In the genomic region with DNA sequence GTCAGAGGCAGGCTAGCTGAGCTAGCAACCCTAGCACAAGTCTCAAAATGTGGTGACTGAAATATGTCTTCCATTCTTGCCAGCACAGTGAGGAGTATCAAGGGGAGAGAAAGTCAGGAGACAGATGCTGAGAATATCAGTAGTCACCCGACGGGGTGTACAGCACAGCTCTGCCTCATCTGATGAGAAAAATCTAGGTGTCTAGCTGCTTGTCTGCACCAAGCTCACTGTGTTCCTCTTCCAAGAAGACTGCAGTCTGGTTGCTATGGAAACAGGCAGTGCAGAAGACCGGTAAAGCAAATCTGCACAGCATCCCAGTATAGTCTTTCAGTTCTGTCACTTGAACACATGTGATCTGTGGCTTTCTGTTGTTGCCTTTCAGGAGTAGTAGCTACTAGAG, we compare ENCODE assay signal across 11 mouse cellular contexts.
DNase-seq lines count a peak whose midpoint lies in the region; ATAC-seq and TF ChIP-seq lines count a peak whose summit lies in the region.
"Had no signal": no experiment of that assay in that cellular context is flagged by ENCODE, and none has a peak within 500 bp of the region (broad histone marks: within the 10 kb centered on the region; RNA-seq: fewer than 3 reads in every experiment).

No protein-coding gene starts in this region.

- no peak for TF ChIP-seq POLR2A in cortical plate, adult 2 months (IDR thresholded peaks at IDR 0.05; ENCODE audit: extremely low read depth, insufficient read depth, low read length)
- no peak for TF ChIP-seq POLR2A in olfactory bulb, adult 2 months (IDR thresholded peaks at IDR 0.05; ENCODE audit: insufficient read depth, low read depth, low read length)

- no peak overlapping the region for H3K27ac ChIP-seq in kidney, postnatal 0 days
- H3K27ac ChIP-seq in cortical plate, adult 2 months (ENCODE audit: insufficient read depth, low read length): 0 out of 2 replicates have a peak overlapping the region, but pooled peaks have one; percentile 51
- peak overlapping the region; percentile 67 for H3K27ac ChIP-seq in hindbrain, postnatal 0 days
- peak overlapping the region; percentile 64 for H3K27ac ChIP-seq in olfactory bulb, adult 2 months (ENCODE audit: insufficient read depth, low read depth, low read length)
- H3K27ac ChIP-seq: embryonic facial prominence, embryonic 12.5 days; limb, embryonic 10.5 days had no signal

- H3K4me2 ChIP-seq in kidney, postnatal 0 days (ENCODE audit: low read length): no peak overlapping the region
- H3K4me2 ChIP-seq in hindbrain, postnatal 0 days (ENCODE audit: low read depth, low read length): no peak overlapping the region
- H3K4me2 ChIP-seq: embryonic facial prominence, embryonic 12.5 days had no signal

- no peaks in the 10 kb centered on the region for H3K4me1 ChIP-seq in kidney, postnatal 0 days (replicated peaks; ENCODE audit: insufficient read depth, low read length)
- H3K4me1 ChIP-seq in cortical plate, adult 2 months (ENCODE audit: control insufficient read depth, insufficient read depth, low read length): peaks cover 10% of the 10 kb centered on the region
- peaks cover 19% of the 10 kb centered on the region for H3K4me1 ChIP-seq in hindbrain, postnatal 0 days (ENCODE audit: insufficient read depth, low read length)
- peaks cover 2% of the 10 kb centered on the region for H3K4me1 ChIP-seq in olfactory bulb, adult 2 months (ENCODE audit: control insufficient read depth, insufficient read depth, low read length)
- H3K4me1 ChIP-seq: embryonic facial prominence, embryonic 12.5 days had no signal

- H3K9me3 ChIP-seq in kidney, postnatal 0 days (replicated peaks; ENCODE audit: low read length): no peaks in the 10 kb centered on the region
- H3K9me3 ChIP-seq in hindbrain, postnatal 0 days (ENCODE audit: low read length): no peaks in the 10 kb centered on the region
- H3K9me3 ChIP-seq: embryonic facial prominence, embryonic 12.5 days; limb, embryonic 10.5 days had no signal

- H3K9ac ChIP-seq in kidney, postnatal 0 days (ENCODE audit: low read depth, low read length): no peak overlapping the region
- H3K9ac ChIP-seq in hindbrain, postnatal 0 days (replicated peaks; ENCODE audit: low read length): no peak overlapping the region
- H3K9ac ChIP-seq: embryonic facial prominence, embryonic 12.5 days had no signal

- 0 out of 2 replicates have a peak, but pooled peaks cover 2% of the 10 kb centered on the region for H3K27me3 ChIP-seq in kidney, postnatal 0 days (ENCODE audit: insufficient read depth, low read length)
- H3K27me3 ChIP-seq in hindbrain, postnatal 0 days (ENCODE audit: insufficient read depth, low read length): no peaks in the 10 kb centered on the region
- H3K27me3 ChIP-seq: embryonic facial prominence, embryonic 12.5 days had no signal

- no peaks in the 10 kb centered on the region for H3K36me3 ChIP-seq in kidney, postnatal 0 days (ENCODE audit: insufficient read depth, low read length)
- no peaks in the 10 kb centered on the region; the same call in 1 of the 2 replicates for H3K36me3 ChIP-seq in hindbrain, postnatal 0 days (ENCODE audit: insufficient read depth, low read length)
- H3K36me3 ChIP-seq: embryonic facial prominence, embryonic 12.5 days; limb, embryonic 10.5 days had no signal

- TF ChIP-seq CTCF in kidney, postnatal 0 days (IDR thresholded peaks at IDR 0.05; ENCODE audit: low read depth): no peak
- TF ChIP-seq CTCF in cortical plate, adult 2 months (IDR thresholded peaks at IDR 0.05; ENCODE audit: extremely low read depth, insufficient read depth, low read length): no peak
- TF ChIP-seq CTCF in hindbrain, postnatal 0 days (IDR thresholded peaks at IDR 0.05; ENCODE audit: low read depth): no peak
- no peak for TF ChIP-seq CTCF in olfactory bulb, adult 2 months (IDR thresholded peaks at IDR 0.05; ENCODE audit: insufficient read depth, low read depth, low read length)

- DNase-seq in kidney, postnatal 0 days (ENCODE audit: low spot score): peak; percentile 5
- DNase-seq in kidney, postnatal 14 days: no peak
- peak; percentile 85 for DNase-seq in hindbrain, postnatal 0 days (ENCODE audit: low spot score)
- DNase-seq in spleen, postnatal 4 days (ENCODE audit: low spot score in 2 of 2): no peak
- DNase-seq in adipocyte (ENCODE audit: low spot score): no peak
- DNase-seq: adrenal gland, adult 2 months had no signal

- no peak for ATAC-seq in kidney, postnatal 0 days (replicated peaks; ENCODE audit: low FRiP score, low read depth)
- ATAC-seq in hindbrain, postnatal 0 days: peak; percentile 82
- no peak for ATAC-seq in CD4-positive, CD25-positive, alpha-beta regulatory T cell, adult 4 months

- no peak overlapping the region for H3K4me3 ChIP-seq in kidney, postnatal 0 days (replicated peaks; ENCODE audit: low read depth, low read length)
- no peak overlapping the region for H3K4me3 ChIP-seq in cortical plate, adult 2 months (ENCODE audit: insufficient read depth, low read length)
- no peak overlapping the region for H3K4me3 ChIP-seq in hindbrain, postnatal 0 days (ENCODE audit: low read length)
- no peak overlapping the region for H3K4me3 ChIP-seq in olfactory bulb, adult 2 months (ENCODE audit: insufficient read depth, low read depth, low read length)
- H3K4me3 ChIP-seq: embryonic facial prominence, embryonic 12.5 days; limb, embryonic 10.5 days had no signal

- WGBS in kidney, postnatal 0 days: 48% methylated on average over 3 of the region's 3 CpGs
- WGBS in hindbrain, postnatal 0 days: 9% methylated on average over 3 of the region's 3 CpGs
- WGBS in olfactory bulb, adult 2 months: 17% methylated on average over 3 of the region's 3 CpGs

Comparison
In these comparisons a context has a peak if more than half of its experiments do, and no peak if none do; other contexts are left out.
1. DNase-seq: peak in kidney, postnatal 0 days (single experiment) and hindbrain, postnatal 0 days (single experiment); none in kidney, postnatal 14 days (single experiment), spleen, postnatal 4 days (0 of 2) and adipocyte (single experiment).